Mouse (Mus musculus): Measurements from ENCODE around the gene Nmnat2.

DNA sequence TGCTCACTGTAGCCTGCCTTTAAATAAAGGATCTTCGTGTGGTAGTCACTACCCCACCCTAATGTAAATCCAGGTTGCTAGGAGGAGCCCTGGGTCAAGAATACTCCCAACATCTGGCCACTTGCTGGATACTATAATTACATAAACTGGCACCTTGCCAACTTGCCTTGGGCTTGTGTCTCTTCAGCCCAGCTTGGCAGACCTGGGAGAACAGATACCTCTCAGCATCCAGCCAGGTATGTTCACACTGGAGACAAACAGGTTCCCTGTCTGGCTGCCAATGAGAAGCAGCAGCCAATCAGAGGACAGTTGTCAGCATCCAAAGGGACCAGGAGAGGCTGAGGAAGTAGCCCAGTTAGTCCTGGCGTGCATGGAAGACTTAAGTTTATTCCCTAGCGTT is 64.8 kb downstream of the Nmnat2 start:
- TF ChIP-seq CTCF (IDR thresholded peaks at IDR 0.05; ENCODE audit: control insufficient read depth, insufficient read depth, insufficient replicate concordance, low read depth, low read length) (no peak), POLR2A (IDR thresholded peaks at IDR 0.05; ENCODE audit: control insufficient read depth, low read depth, low read length) (no peak)

Data from testis, adult 2 months (tissue).